Mouse (Mus musculus) gastrocnemius, adult 2 months (tissue): ENCODE data around the gene Fmnl2. TPM values are rescaled to one million over a fixed set of nuclear protein-coding genes. Genes with fewer than 3 reads are reported as not detected.

Source experiments
- DNase-seq: peaks from one replicate; pipeline ENCODE4 v3.0.0; 2022
- H3K27ac ChIP-seq: fragments of 200-600 bp; 2 replicates; pipeline ENCODE4 v1.8.1; 2022; ENCODE audit warnings: mild to moderate bottlenecking
- H3K4me3 ChIP-seq: fragments of 200-600 bp; 2 replicates; pipeline ENCODE4 v1.8.1; 2022; ENCODE audit warnings: mild to moderate bottlenecking, moderate library complexity
- CTCF ChIP-seq: fragments of 200-600 bp; IDR thresholded peaks from 2 replicates; pipeline ENCODE4 v1.8.1; 2022; ENCODE audit warnings: antibody characterized with exemption, mild to moderate bottlenecking, moderate library complexity
- intact Hi-C: fragments of 180-260 bp; cut with DNase I; formaldehyde crosslinking; loops from one replicate; pipeline ENCODE4 v1.15.1; 2025
- total RNA-seq, 2 experiments: library from RNA; stranded (reverse); gene quantifications; 2 replicates each; pipeline ENCODE4 v1.2.3; 2021

The Fmnl2 gene
- total RNA-seq, 2 experiments from 2014 or later: 6.0 to 7.0 TPM

DNA sequence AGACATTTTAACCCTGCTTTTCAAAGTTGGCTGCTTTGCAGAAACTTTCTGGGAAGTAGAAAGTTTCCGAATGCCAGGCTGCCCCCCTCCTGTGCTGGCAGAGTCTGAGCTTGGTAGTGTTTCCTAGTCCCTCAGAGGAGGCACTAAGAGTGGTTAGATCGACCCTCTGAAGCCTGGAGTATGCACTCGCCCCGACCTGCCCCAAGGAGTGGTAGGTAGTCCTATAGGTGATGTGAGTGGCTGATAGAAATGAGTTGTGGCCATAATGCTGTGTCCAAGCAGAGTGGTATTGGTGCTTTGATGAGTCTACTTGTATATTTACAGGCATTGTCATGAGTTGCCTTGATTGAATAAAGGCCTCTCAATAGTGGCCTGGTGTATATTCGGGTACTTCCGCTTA lies 116.4 kb downstream of the Fmnl2 start:
- DNase-seq: no peak
- intact Hi-C loops: no loop called here
- TF ChIP-seq CTCF: no peak
- H3K4me3 ChIP-seq: no peak overlapping the region
- no peak overlapping the region for H3K27ac ChIP-seq

DNA sequence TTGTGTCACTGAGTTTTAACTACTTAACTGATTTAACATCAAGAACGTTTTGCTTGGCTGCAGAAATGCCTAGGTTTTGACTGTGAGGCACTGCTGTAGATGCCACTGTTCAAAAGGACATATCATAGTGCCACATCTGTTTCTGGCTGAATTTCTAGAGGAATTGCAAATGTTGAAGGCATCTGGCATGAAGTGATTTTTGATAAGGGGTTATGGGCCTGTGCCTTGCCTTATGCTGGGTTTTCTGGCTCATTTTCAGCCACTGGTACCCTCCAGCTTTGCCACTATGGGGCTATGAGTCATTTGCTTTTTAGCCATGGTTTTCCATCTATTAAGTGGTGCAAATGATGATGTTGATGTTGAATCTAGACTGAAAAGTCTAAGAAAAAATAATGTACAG lies 117.1 kb downstream of the Fmnl2 start:
- H3K27ac ChIP-seq: no peak overlapping the region
- DNase-seq: no peak
- intact Hi-C loops: no loop called here
- no peak for TF ChIP-seq CTCF
- H3K4me3 ChIP-seq: no peak overlapping the region

DNA sequence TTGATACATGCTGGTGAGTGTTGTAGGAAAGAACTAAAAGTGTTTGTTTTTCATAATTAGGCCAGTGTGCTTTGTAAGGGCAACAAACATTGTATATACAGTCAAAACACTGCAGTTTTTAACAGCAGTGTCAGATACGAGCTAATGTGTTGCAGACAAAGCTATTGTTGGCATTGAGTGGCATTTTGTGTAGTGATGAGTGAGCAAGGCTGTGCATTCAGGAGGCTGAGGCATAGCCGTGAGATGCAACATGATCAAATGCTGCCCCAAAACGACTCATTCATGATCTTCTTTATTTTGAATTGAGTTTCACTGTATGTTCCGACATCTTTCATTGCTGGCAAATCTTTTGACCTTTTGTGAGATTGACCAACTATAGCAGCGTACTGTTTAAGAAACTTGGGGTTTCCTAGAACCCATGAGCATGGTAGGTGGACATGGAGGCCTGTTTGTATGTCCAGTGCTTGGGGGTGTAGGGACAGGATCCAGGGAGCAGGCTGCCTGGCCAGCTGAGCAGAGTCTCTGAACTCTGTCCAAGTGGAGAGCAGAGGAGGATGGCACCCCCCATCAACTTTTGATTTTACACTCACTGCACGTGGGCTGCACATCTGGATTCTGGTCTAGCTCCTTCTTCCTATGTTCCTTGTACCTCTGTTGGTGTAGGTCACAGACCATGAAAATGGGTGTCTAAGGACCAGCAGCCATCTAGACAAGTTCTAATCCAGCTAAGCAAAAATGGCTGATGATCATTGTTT lies 120.4 kb downstream of the Fmnl2 start:
- no peak overlapping the region; the same call in 1 of the 2 replicates for H3K27ac ChIP-seq
- no peak for DNase-seq
- H3K4me3 ChIP-seq: no peak overlapping the region
- no peak for TF ChIP-seq CTCF
- intact Hi-C loops: no loop called here

DNA sequence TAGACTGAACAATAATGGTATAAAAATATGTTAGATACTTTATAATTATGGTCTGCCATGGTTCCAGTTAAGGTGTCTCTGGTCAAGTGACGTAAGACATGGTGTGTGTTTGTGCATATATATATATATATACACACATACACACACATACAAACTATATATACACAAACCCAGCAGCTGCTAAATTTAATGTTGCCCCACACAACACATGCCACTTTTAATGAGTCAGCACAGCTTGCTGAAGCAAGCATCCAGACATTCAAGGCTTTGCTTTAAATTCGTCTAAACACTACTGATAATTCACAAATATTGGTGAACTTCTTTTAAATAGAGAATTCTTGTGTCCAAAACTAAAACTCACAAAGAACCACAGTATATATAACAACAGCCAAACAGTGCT lies 121.1 kb downstream of the Fmnl2 start:
- intact Hi-C loops: no loop called here
- no peak for TF ChIP-seq CTCF
- Histone ChIP-seq H3K27ac (peak overlapping the region; percentile 86), H3K4me3 (no peak overlapping the region)
- DNase-seq: no peak

DNA sequence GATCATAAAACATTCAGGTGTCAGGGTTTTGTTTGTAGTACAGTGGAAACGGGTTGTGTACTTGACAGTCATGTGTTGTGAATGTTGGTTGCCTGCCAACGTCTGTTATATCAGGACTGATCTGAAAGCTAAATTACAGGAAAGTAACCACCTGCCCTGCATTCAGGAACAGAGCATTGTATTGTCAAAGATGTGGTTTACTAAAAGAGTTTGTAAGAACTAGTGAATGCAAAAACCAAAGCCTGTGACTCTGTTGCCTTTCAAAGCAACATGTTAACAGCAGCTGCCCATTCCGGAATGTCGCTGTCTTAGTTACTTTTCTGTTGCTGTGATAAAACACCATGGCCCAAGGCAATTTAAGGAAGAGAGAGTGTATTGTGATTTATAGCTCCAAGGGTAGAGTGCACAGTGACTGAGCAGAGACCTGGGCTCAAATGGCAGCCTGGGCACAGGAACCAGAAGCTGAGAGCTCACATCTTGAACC lies 121.7 kb downstream of the Fmnl2 start:
- Histone ChIP-seq H3K4me3 (no peak overlapping the region), H3K27ac (peak overlapping the region; percentile 86)
- peak; percentile 63 for DNase-seq
- intact Hi-C loops: no loop called here
- no peak for TF ChIP-seq CTCF

DNA sequence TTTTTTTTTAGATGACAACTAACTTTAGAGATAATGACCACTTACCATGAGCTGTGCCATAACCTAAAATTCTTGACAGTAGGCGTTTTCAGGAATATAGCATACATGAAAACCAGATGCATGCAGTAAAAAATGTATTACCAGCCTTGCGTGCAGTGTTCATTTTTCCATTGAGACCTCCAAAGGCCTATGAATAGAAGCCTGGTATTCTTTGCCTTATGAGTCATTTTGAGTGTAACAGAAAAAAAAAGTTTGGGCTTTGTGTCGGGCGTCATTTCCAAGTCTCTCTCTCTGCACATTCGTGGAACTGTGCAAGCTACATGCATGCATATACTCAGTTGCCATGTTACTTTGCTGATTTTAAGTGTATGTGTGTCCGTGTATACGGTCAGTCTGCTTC lies 123.5 kb downstream of the Fmnl2 start:
- Histone ChIP-seq H3K27ac (peak overlapping the region; percentile 86; the same call in 1 of the 2 replicates), H3K4me3 (no peak overlapping the region)
- intact Hi-C loops: no loop called here
- DNase-seq: no peak
- TF ChIP-seq CTCF: no peak

DNA sequence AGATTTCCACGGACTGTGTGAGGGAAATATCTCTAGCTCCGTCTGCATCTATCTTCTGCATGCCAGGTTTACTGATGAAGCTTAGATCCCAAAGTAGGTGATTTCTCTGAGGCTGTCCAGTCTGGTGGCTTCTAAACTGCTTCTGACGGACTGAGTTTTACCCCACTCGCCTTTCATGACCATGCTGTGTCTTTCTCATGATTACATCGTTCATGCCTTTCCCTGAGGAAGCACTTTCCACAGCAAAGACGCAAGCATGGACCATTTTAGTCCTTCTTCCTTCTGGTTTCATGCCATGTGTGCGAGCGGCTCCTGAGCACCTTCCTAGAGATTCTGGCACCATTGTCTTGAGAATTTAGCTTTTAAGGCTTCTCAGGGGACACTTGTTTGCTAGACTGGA lies 123.9 kb downstream of the Fmnl2 start:
- Histone ChIP-seq H3K27ac (peak overlapping the region; percentile 24; the same call in 1 of the 2 replicates), H3K4me3 (no peak overlapping the region)
- no peak for TF ChIP-seq CTCF
- DNase-seq: no peak
- intact Hi-C loops: no loop called here

DNA sequence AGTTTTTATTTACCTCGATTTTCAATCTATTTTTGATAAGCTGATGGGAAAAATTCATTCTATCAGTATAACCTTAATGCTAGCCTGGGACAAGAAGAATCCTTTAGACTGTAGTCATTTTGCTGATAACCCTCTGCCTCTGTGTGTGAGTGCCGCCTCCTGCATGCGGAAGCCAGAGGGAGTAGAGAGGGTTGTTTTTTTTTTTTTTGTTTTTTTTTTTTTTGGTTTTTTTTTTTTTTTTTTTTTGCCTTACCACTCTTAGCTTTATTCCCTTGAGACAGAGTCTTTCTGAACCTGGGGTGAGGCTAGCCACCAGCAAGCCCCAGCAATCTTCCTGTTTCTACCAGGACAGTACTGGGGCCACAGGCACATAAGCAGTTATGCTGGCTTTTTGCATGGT lies 124.8 kb downstream of the Fmnl2 start:
- DNase-seq: no peak
- H3K27ac ChIP-seq: no peak overlapping the region
- no peak overlapping the region for H3K4me3 ChIP-seq
- intact Hi-C loops: no loop called here
- no peak for TF ChIP-seq CTCF

DNA sequence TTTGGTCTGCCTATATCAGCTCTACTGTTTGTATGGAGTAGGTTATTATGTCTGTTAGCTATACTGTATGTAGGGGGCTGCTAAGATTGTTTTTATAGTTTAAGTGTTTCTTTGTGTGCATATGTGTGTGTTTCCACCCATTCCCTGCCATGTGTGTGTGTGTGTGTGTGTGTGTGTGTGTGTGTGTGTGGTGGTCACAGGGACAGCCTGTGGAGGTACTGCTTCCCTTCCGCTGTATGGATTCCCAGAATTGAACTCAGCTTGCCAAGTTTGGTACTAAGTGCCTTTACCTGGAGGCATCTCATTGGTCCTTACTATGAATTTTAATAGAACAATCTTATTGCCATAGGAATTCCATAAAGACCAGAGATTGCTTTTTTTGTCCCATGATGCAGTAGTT lies 126.9 kb downstream of the Fmnl2 start:
- intact Hi-C loops: no loop called here
- peak overlapping the region; percentile 50; the same call in 1 of the 2 replicates for H3K27ac ChIP-seq
- TF ChIP-seq CTCF: no peak
- DNase-seq: no peak
- no peak overlapping the region for H3K4me3 ChIP-seq

DNA sequence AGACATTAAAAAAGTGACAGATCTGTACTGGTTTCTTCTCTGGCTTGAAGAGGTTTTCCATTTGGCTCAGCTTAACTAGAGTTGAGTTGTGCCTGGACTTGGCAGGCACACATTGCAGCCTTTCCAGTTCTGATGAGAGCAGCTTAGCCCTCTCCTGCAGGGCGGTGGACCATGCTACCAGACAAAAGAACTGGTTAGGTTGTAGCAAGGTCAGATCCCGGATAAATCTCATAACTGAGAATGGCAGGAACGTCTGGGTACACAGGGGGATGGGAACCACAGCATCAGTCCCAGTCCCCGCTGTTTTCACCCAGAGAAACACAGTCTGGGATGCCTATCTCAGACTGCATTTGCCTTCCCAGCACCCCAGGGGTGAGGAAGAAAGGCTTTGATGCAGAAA lies 127.5 kb downstream of the Fmnl2 start:
- DNase-seq: peak; percentile 64
- no peak overlapping the region for H3K4me3 ChIP-seq
- H3K27ac ChIP-seq: peak overlapping the region; percentile 50
- intact Hi-C loops: no loop called here
- TF ChIP-seq CTCF: no peak

DNA sequence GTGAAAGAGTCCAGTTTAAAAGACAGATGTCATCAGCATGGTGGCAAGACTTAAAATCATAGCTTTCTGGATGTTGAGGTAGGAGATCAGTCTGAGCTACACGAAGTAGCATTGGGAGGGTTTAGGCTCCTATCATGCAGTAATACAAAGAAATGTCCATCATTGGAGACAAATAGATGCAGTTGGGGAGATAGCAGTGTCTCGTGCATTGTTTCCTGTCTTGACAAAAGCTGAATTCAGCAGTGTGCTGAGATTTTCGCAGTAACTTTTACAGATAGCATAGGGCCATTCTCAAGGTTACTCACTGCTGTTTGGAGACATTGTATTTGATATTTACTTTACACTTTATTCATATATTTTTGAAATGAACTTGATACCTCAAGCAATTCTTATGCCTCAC lies 128.7 kb downstream of the Fmnl2 start:
- H3K27ac ChIP-seq: no peak overlapping the region; the same call in 1 of the 2 replicates
- intact Hi-C loops: no loop called here
- DNase-seq: no peak
- H3K4me3 ChIP-seq: no peak overlapping the region
- TF ChIP-seq CTCF: no peak

DNA sequence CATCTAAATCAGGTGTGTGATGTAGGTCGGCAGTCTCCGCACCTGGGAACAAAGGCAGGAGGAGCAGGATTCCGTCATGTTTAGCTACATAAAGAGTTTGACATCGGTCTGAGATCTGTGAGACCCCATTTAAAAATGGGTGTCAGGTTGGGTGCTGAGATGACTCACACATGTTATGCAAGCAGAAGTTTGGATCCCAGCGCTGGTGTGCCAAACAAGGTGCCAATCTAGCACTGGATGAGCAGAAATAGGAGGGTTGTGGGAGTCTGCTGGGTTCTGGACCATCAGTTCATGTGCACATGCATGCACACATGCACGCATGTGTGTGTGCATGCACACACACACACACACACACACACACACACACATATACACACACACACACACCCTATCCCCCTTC lies 129.4 kb downstream of the Fmnl2 start:
- no peak for TF ChIP-seq CTCF
- Histone ChIP-seq H3K4me3 (no peak overlapping the region), H3K27ac (no peak overlapping the region)
- DNase-seq: no peak
- intact Hi-C loops: no loop called here

DNA sequence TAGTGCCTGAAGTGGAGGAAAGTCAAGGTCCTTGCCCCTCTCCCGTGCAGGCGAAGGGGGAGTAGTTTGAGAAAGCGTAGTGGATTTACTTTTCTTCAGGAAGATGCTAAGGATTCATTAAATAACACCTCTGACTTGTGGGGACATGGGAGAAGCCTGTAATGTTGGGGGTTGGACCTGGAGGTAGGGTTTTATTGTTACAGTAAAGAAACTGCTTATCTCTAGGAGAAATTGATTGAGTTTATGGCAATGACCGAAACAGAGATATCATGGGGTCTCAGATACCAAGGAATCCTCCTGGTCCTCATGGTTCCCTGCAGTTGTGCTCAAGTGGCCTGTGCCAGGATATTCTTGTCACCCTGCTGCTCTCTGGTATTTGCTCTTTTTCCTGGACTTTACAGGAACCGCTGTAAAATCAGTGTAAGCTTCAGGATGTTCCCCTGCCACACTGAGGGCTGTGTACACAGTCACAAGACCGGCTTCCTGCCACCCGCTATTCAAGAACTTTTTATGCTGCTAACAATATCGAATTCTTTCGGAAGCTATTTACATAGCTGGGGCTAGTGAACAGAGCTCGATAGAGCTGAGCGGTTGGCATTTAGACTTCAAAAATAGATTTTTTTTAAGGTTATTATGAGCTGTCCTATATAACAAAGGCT lies 130.1 kb downstream of the Fmnl2 start:
- DNase-seq: no peak
- intact Hi-C loops: no loop called here
- TF ChIP-seq CTCF: no peak
- Histone ChIP-seq H3K4me3 (peak overlapping the region; percentile 26; the same call in 1 of the 2 replicates), H3K27ac (peak overlapping the region; percentile 48)

DNA sequence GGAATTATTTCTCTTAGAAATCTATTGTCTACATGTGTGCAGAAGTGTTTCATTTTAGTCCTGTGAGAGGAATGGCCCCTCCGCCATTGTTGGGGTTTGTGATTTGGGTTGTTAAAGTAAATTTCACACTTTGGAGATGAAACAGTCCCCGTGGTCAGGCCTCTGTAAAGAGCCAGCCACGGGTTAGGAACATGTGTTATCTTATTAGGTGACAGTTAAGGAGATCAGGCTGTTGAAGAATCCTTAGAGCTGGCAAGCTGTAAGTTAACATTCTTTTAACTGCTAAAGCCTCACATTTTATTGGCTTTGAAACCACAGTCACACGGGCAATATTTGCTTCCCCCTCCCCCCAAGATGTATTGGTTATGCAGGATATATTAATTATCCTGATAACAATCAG lies 131.7 kb downstream of the Fmnl2 start:
- H3K4me3 ChIP-seq: no peak overlapping the region
- no peak for TF ChIP-seq CTCF
- no peak overlapping the region for H3K27ac ChIP-seq
- intact Hi-C loops: no loop called here
- no peak for DNase-seq
